Mouse (Mus musculus): ENCODE measurements around the gene Clpp. TPM values are rescaled to one million over a fixed set of nuclear protein-coding genes. Genes with fewer than 3 reads are reported as not detected.

Clpp gene
- polyA plus RNA-seq, 1 experiment, result 151 TPM

DNA sequence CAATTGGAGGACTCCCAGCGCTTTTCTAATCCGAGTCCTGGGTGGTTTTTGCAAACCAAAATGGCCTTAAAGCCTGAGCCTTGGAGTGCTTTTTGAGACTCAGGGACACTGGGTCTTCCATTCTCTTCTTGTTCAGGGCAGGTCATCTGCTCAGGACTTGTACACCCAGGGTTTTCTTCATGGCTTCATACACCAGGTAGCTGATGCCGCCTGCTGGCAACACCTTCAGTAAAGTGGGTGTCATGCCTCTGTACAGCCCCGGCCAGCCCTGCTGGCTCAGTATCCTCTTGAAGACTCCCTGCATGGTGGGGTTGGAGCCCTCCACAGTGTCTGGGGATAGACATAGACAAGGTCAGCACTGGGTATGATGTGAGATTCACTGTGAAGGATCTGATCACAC is 42.7 kb downstream of the Clpp start:
- DNase-seq (ENCODE audit: low read depth), result no peak
- TF ChIP-seq CTCF (IDR thresholded peaks at IDR 0.05; ENCODE audit: borderline replicate concordance, extremely low read depth, insufficient read depth, insufficient read length) (no peak), POLR2A (IDR thresholded peaks at IDR 0.05; ENCODE audit: borderline replicate concordance, extremely low read depth, insufficient read depth, insufficient read length, poor library complexity, severe bottlenecking) (no peak)

DNA sequence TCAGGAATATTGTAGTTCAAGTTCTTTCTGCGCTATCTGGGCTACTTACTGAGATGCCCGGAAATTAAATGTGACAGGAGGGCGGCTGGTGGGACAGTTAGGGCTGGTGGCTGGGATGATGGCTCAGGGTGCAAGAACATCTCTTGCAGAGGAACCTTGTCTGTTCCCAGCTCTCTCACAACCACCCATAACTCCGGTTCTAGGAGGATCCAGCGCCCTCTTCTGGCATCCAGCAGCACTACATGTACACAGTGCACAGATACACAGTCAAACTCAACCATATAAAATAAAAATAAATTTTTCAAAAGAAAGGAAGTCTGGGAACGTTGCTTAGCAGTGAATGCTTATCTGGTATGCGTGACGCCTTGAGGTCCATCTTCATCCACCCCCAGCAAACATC is 48.9 kb downstream of the Clpp start:
- peak; percentile 26; the same call in 1 of the 2 replicates for TF ChIP-seq CTCF (IDR thresholded peaks at IDR 0.05; ENCODE audit: borderline replicate concordance, extremely low read depth, insufficient read depth, insufficient read length)
- no peak for TF ChIP-seq POLR2A (IDR thresholded peaks at IDR 0.05; ENCODE audit: borderline replicate concordance, extremely low read depth, insufficient read depth, insufficient read length, poor library complexity, severe bottlenecking)
- no peak for DNase-seq (ENCODE audit: low read depth)

DNA sequence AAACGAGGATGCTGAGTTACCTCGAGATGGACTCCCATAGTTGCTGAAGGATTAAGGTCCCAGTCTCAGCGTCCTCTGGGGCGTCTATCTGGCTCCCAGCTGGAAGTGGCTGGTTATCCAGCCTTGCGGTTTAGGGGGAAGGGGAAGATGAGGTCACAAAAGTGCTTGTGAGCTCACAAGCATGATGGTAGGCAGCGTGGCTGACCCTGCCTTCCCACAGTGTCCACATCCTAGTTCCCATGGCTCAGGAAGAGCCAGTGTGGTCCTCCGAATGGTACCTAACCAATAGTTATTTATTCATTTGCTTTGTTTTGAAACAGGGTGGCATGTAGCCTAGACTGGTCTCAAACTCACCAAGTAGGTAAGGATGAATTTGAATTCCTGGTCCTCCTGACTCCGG is 51.4 kb downstream of the Clpp start, which contains the start of gene Slc25a41:
TSS of gene Slc25a41 (minus strand) at position 101 of the 400 bp plus-strand sequence.
- no peak for TF ChIP-seq POLR2A (IDR thresholded peaks at IDR 0.05; ENCODE audit: borderline replicate concordance, extremely low read depth, insufficient read depth, insufficient read length, poor library complexity, severe bottlenecking)
- TF ChIP-seq CTCF (IDR thresholded peaks at IDR 0.05; ENCODE audit: borderline replicate concordance, extremely low read depth, insufficient read depth, insufficient read length), result no peak
- DNase-seq (ENCODE audit: low read depth), result no peak

Other genes with a start within 250 kb of the Clpp start
- 5.2 and 5.4 TPM in 2 replicates for gene Nrtn, start 232.8 kb upstream of the Clpp start, polyA plus RNA-seq (2012; rRNA removed)
- 139 and 198 TPM in 2 replicates for gene Dus3l, start 225.5 kb upstream of the Clpp start, polyA plus RNA-seq (2012; rRNA removed)
- 3.1 and 3.9 TPM in 2 replicates for gene Prr22, start 220.1 kb upstream of the Clpp start, polyA plus RNA-seq (2012; rRNA removed)
- 7.8 and 11.1 TPM in 2 replicates for gene Rfx2, start 159.3 kb upstream of the Clpp start, polyA plus RNA-seq (2012; rRNA removed)
- gene Acsbg2, start 115.9 kb upstream of the Clpp start, polyA plus RNA-seq (2012; rRNA removed), result not detected in 2 replicates
- 0.03 and 0.07 TPM in 2 replicates for gene 1700061G19Rik, start 114.8 kb upstream of the Clpp start, polyA plus RNA-seq (2012; rRNA removed)
- gene Mllt1, start 54.9 kb upstream of the Clpp start, polyA plus RNA-seq (2012; rRNA removed), result 149 and 153 TPM in 2 replicates
- gene Acer1, start 8.2 kb upstream of the Clpp start, polyA plus RNA-seq (2012; rRNA removed), result 0.18 TPM in 1 of 2 replicates, not detected in the other
- 30.2 and 40.4 TPM in 2 replicates for gene Alkbh7, start 7.0 kb downstream of the Clpp start, polyA plus RNA-seq (2012; rRNA removed)
- gene Pspn, start 9.7 kb downstream of the Clpp start, polyA plus RNA-seq (2012; rRNA removed), result 0.28 and 0.33 TPM in 2 replicates
- gene Gtf2f1, start 21.0 kb downstream of the Clpp start, polyA plus RNA-seq (2012; rRNA removed), result 57.1 and 64.6 TPM in 2 replicates
- gene Gm17949, start 21.2 kb downstream of the Clpp start, polyA plus RNA-seq (2012; rRNA removed), result 0.08 TPM in 1 of 2 replicates, not detected in the other
- gene Khsrp, start 41.2 kb downstream of the Clpp start, polyA plus RNA-seq (2012; rRNA removed), result 112 and 116 TPM in 2 replicates
- gene Slc25a41, start 51.3 kb downstream of the Clpp start, polyA plus RNA-seq (2012; rRNA removed), result 0.12 and 0.16 TPM in 2 replicates
- 2.5 and 3.2 TPM in 2 replicates for gene Crb3, start 68.8 kb downstream of the Clpp start, polyA plus RNA-seq (2012; rRNA removed)
- 71.2 and 111 TPM in 2 replicates for gene Slc25a23, start 69.6 kb downstream of the Clpp start, polyA plus RNA-seq (2012; rRNA removed)
- 5.4 and 6.3 TPM in 2 replicates for gene Dennd1c, start 88.2 kb downstream of the Clpp start, polyA plus RNA-seq (2012; rRNA removed)
- 182 and 314 TPM in 2 replicates for gene Tubb4a, start 97.5 kb downstream of the Clpp start, polyA plus RNA-seq (2012; rRNA removed)
- gene Tnfsf9, start 115.0 kb downstream of the Clpp start, polyA plus RNA-seq (2012; rRNA removed), result 7.1 and 8.8 TPM in 2 replicates
- gene Cd70, start 159.5 kb downstream of the Clpp start, polyA plus RNA-seq (2012; rRNA removed), result 0.55 and 0.82 TPM in 2 replicates
- 0.10 and 0.14 TPM in 2 replicates for gene Tnfsf14, start 203.9 kb downstream of the Clpp start, polyA plus RNA-seq (2012; rRNA removed)
- gene C3, start 237.8 kb downstream of the Clpp start, polyA plus RNA-seq (2012; rRNA removed), result 1.0 and 2.0 TPM in 2 replicates

Data from brain, embryonic 14.5 days (tissue).